Mouse (Mus musculus): Measurements from ENCODE around the gene Ankrd13a.
"Not testable (repeated sequence)": the region's sequence is repeated elsewhere in the genome, so short reads cannot be mapped to it uniquely, and the experiment has no call there.

The Ankrd13a gene

DNA sequence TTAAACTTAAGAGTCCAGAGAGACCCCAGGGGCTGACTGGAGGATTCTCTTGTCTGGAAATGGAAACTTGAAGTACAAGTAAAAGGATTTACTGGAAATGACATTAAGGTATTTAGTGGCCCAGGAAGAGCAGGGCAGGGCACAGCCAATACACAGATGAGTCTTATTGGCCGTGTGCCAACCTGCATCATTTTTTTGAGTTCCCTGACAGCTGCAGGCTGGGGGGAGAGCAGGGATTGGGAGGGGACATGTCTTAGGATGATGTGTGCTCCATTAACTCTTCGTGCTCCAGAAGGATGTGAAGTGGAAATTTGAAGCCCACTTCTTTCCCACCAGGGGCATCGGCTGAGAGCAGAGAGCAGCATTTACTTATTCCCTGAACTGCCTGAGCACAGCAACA lies 67.7 kb downstream of the Ankrd13a start:
- DNase-seq, result not testable (repeated sequence)

- DNase-seq, result no peak
These were observed 68.2 kb downstream of the Ankrd13a start for GRCm38 (mm10) chr5:114842674-114843073.

DNA sequence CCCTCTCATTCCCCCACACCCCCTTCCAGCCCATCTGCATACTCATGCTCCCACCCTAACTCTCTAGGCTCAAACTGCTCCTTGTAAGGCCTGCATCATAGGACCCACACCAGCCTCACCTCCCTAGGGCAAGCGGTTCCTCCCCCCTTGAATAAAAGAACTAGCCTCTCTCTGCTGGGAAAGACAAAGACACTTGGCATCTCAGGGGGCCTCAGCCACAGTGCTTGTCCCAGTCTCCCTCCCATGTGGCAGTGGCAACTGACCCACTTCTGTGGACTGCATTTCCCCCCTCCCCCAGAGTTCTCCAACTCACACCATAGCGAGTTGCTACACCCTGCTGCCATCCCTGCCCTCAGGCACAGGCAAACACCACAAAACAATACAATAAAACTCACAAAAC lies 69.9 kb downstream of the Ankrd13a start:
- not testable (repeated sequence) for DNase-seq

- no peak for DNase-seq
These were observed 77.2 kb downstream of the Ankrd13a start for GRCm38 (mm10) chr5:114851565-114852236.

GRCm38 (mm10) chr5:114853364-114853763 lies 78.9 kb downstream of the Ankrd13a start, which contains the start of gene 4930519G04Rik:
4930519G04Rik (plus strand) TSS chr5:114853664.
- DNase-seq, result not testable (repeated sequence)

Measured in thymus, postnatal 4 days (tissue).